Mouse (Mus musculus): ENCODE measurements at regions not wholly inside any gene's neighbourhood (a gene's known extent, or its start where the extent isn't known, plus 50 kb on each side); places are given as distances from the start of the nearest gene placed in this dataset.

GRCm38 (mm10) chr15:60993394-60993793 is 70.6 kb upstream of the A1bg start:
- no peak overlapping the region for H3K9ac ChIP-seq (ENCODE audit: low read length)
- no peak overlapping the region for H3K27ac ChIP-seq (ENCODE audit: low read depth, low read length)
- no peak overlapping the region for H3K4me2 ChIP-seq (ENCODE audit: low read length)
- H3K27me3 ChIP-seq (replicated peaks; ENCODE audit: control insufficient read depth, insufficient read depth, low read length): no peaks in the 10 kb centered on the region
- no peaks in the 10 kb centered on the region for H3K36me3 ChIP-seq (ENCODE audit: control insufficient read depth, insufficient read depth, low read length)
- H3K9me3 ChIP-seq (replicated peaks; ENCODE audit: control insufficient read depth, low read length): no peaks in the 10 kb centered on the region
- no peak for ATAC-seq
- DNase-seq (ENCODE audit: low spot score): no peak
- no peaks in the 10 kb centered on the region for H3K4me1 ChIP-seq (ENCODE audit: control insufficient read depth, insufficient read depth, low read length)
- 94% methylated on average over 2 of the region's 2 CpGs for WGBS
- no peak overlapping the region for H3K4me3 ChIP-seq (ENCODE audit: low read depth, low read length)

- 96% methylated on average over 2 of the region's 2 CpGs for WGBS
- no peak for ATAC-seq
- no peak overlapping the region for H3K27ac ChIP-seq (ENCODE audit: low read depth, low read length)
These were observed 59.8 kb upstream of the A1bg start for GRCm38 (mm10) chr15:60982576-60982975.

More at GRCm38 (mm10) chr15:60982576-60982975, 59.8 kb upstream of the A1bg start:
- H3K4me3 ChIP-seq (ENCODE audit: low read depth, low read length): no peak overlapping the region
- no peaks in the 10 kb centered on the region for H3K4me1 ChIP-seq (ENCODE audit: control insufficient read depth, insufficient read depth, low read length)
- H3K9me3 ChIP-seq (replicated peaks; ENCODE audit: control insufficient read depth, low read length): no peaks in the 10 kb centered on the region
- H3K9ac ChIP-seq (ENCODE audit: low read length): no peak overlapping the region
- H3K27me3 ChIP-seq (replicated peaks; ENCODE audit: control insufficient read depth, insufficient read depth, low read length): no peaks in the 10 kb centered on the region
- H3K4me2 ChIP-seq (ENCODE audit: low read length): no peak overlapping the region
- DNase-seq (ENCODE audit: low spot score): no peak
- H3K36me3 ChIP-seq (ENCODE audit: control insufficient read depth, insufficient read depth, low read length): no peaks in the 10 kb centered on the region

Measured in forebrain, embryonic 14.5 days (tissue).